Mouse (Mus musculus): ENCODE results near the gene Igf2bp2.

Igf2bp2 gene

DNA sequence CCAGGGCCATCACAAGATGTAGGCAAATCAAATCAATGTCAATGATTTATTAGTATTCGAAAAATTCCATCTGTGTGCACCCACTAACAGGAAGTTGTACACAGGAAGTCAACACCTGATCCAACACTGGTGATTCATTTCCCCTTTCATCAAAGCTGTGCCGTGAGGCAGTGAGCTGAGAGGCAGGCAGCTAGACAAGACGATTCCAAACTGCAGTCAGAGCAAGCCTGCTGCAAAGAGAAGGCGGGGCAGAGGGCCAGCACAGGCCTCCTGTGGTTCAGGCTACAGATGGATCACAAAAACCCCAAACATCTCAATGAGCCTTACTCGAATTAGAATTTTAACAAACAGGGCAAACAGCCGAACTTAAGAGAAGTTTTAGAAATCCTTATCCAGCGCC is 65.4 kb downstream of the Igf2bp2 start:
- no peak for DNase-seq

DNA sequence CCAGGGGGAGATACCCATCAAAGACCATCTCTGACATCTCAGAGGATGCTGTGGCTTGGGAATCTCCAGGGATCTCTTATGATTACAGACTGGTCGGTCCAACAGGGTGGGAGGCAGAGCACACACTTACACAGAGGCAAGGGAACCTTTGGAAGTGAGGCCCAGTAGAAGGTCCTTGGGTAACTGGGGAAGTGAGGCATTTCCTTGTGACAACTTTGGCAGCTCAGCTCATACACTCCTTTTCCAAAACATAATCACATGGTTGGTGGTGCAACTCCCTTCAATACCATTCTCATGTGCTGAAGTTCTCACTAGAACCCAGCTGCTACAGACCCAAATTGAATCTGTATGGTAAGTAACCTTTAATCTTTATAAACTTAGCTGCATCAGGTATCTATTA is 67.3 kb downstream of the Igf2bp2 start:
- DNase-seq = no peak

DNA sequence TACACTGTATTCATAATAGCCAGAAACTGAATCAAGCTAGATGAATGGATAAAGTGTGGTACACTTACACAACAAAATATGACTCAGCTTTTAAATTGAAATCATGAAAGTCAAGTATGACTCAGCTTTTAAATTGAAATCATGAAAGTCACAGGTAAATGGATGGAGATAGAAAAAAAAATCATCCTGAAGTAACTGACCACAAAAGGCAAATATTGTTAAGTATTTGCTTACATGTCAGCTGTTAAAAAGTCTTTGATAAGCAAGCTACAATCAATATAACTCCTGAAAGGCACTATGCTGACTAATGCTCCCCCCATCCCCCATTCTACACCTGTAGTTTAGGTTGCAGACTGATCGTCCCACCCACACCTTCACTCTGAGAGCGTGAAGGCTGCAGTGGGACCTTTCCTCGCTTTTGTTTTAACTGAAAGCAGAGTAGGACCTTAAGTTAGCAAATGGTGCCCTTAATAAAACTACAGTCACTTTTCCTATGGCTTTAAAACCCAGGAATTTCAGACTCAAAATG is 71.8 kb downstream of the Igf2bp2 start:
- no peak for DNase-seq

DNA sequence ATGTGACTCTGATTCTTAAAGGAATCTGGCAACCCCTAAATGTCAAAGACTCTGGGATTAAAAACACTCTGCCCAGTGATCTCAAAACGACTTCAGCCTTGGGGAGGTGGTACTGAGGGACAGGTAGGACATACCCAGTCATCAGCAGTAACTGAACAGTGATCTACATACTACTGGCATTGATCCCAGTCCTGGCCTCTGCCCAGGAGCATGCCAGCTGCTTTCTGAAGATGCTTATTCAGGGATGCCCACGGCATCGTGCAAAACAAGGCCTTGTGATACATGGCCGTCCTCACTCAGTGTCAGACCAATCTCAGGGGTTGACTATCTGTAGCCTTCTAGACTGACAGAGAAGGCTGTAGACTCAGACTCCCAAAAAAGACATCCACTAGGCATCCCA is 77.7 kb downstream of the Igf2bp2 start:
- no peak for DNase-seq

DNA sequence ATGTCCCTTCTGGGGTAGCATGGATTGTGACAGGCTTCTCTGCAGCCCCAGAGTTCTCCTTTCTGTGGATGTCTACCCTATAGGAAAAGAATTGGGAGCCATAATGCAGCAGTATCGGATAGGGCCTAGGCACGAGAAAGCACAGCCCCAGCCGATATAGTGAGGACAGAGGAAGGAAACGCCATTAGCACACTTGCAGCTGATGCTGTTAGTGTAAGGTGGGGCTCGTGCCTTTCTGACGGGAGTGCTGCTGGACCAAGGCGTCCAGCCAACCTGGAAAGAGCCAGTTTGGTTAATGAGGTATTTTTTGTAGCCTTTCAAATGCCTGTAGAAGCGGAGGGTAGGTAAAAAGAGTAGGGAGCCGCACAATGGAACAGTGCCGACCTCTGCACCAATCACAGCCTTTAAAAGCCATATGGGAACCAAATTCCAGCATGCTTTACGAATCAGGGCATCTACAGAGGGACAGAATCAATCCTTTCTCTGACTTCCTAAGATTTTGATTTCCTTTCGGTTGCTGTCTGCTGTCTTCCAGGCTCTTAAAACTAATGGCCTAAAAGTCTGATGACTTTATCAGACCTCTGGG is 82.9 kb downstream of the Igf2bp2 start:
- DNase-seq = no peak

DNA sequence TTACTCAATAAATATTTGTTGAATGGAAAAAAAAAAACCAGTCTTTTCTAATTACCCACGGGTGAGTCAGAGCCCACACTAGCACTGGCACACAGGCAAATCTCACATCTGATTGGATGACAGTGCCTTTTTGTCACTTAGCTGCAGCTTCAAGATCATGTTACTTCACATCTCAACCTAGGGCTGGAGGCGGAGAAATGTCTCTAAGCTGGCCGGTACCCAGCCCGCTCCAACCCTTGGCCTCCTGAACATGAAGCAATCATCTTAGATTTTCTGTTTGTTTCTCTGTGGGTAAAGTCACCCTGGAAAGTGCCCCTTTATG is 86.5 kb downstream of the Igf2bp2 start:
- DNase-seq = no peak

DNA sequence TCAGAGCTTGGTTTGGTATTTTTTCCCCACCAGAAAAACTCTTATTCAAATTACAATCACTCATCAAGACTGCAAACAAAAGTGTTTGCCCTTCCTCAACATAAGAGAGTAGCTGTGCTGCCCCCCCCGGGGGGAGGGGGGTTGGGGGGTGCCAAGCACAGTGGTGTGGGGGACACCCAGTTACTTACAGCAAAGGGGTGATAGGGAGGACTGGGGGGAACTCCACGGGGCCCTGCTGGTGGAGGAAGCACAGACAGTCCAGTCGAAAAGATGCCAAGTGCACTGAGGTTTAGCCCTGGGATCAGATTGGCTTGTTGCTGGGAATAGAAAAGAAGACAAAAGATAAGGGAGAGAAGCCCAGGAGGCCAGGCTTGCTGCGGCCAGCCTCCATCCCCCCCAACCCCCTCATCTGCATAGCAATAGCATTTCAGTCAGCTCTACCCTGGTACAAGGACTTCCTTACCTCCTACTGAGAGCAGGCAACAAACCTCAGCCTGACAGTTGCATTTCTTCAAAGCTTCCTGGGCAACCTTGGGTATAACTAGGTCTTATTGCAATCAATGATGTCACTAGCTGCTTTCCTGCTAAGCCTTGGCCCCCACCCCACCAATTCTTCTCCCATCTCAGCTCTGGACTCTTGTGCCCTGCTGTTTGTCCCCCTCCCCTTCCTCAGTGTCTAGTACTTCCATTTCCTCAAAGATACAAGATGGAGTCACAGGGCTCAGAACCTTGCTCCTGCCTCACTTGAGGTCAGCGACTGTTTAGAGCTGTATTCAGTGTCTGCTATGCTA is 87.1 kb downstream of the Igf2bp2 start:
- no peak for DNase-seq

DNA sequence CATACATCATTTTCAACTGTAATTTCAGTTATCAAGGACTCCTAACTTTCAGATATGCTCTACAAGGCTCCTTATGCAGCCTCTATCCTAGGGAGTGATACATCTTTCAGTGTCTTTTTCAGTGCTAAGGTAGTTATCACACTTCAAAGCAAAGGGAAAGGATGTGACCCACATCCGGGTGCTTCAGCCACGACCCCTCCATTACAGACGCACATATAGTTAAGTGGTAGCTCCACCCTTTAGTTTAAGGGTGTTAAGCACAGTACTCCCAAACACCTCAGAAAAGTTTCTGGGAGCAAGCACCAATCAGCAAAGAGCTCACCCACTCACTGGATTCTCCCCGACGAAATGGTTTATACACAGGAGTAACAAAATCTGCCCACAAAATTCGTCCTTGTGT is 88.0 kb downstream of the Igf2bp2 start:
- DNase-seq = no peak

DNA sequence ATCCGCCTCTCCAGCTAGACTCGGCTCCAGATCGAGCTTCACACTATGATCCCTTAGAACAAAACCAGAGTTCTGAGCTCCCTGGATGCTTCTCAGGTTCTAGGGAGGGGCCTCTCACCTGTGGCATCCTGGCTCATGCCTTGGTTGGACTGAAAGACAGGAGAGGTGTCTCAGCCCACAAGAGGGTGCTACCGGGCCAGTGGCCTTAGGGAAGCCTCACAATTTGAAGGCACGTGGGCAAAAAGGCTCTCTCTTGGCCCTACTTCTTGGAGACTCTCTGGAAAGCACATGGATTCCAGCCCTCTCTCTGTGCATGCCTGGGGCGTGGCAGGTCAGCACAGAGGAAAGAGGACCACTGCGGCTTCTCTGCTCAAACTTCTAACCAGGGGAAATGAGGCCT is 91.7 kb downstream of the Igf2bp2 start:
- no peak for DNase-seq

DNA sequence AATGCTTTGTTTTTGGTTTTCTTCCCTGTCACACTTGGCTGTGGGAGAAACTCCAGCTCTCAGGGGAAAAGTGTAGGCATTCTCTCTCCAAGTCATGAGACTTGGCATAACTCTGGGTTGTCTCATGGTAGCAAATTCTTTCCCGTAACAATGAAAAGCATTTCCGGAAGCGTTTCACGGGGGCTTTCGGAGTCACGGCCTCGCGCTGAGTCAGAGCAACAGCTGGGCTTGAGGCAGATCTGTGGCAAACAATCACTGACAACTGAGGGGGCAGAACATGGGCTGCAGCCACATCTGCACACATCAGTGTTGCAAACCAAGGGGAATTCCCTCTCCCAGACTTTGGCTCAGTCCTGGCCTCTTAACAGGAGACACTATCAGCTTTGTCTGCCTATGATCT is 95.7 kb downstream of the Igf2bp2 start:
- no peak for DNase-seq

DNA sequence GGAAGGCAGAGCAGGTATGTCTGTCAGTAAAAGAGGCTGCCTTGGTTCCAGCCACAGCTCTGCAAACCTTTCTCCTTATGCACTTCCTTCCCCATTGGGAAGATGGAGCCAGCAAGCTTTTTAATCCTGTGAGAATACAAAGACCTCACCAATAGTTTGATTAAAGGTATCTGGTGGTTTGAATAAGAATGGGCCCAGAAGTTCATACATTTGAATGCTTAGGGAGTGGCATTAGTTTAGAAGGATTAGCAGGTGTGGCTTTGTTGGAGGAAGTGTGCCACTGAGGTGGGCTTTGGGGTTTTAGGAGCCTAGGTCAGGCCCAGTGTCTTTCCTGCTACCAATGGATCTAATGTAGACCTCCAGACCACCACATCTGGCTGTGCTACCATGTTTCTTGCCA is 97.6 kb downstream of the Igf2bp2 start:
- no peak for DNase-seq

DNA sequence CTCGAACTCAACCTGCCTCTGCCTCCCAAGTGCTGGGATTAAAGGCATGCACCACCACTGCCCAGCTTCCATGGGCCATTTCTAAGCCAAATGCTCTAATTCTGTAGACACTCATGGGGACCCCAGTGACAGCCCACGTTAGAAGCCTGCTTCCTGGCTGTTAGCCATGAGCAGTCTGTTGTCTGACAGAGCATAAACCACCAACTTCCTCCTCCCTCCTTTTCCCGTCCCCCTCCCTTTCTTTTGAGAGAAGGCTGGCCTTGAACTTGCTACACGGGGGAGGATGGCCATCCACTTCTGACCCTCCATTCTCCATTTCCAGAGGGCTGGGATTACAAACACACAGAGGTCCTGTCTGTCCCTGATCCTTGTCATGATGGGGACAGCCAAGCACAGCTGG is 100.8 kb downstream of the Igf2bp2 start:
- DNase-seq = no peak

DNA sequence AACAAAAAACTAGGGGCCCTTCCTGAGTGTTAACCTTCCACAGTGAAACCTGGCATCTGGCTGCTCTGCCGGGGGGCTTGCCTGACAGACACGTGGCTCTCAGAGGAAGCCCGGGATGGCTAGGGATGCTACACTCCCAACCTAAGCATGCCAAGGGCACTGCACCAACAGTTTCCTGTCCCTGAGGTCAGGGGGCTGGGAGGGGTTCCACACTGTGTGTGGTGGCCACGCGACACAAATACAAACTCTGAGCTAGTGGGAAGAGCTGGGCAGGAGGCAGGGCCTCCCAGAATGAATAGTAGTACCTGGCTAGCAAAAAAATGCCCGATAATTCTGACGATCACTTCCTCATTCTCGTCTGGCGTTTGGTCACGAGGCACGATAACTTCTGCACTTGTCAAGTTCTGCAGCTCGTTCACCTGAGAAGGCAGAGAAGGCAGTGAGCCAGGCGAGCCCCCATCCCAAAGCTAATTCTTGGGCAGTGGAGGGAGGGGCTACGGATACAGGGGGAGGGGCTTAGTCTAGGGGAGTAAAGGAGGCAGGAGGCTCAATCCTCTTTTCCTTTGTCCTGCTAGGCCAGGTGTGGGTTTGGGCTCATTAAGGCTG is 101.4 kb downstream of the Igf2bp2 start:
- DNase-seq = no peak

DNA sequence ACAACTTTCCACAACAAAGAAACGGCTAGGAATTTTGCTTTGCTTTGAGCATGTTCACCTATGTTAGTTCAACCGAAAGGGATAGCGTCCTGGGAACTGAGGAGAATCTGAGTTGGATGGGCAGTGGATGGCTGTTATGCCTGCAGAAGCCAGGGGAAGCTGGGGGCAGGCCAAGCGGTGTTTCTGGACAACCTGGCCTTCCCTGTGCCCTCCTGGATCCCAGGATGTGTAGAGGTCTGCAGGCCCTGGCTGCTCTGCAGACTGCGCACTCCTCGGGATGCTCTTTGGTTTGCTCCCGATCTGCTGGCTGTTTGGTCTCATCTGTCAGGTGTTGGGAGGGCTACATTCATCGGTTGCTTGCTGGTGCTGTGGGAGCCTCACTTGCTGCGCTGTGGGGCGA is 102.7 kb downstream of the Igf2bp2 start:
- no peak for DNase-seq

DNA sequence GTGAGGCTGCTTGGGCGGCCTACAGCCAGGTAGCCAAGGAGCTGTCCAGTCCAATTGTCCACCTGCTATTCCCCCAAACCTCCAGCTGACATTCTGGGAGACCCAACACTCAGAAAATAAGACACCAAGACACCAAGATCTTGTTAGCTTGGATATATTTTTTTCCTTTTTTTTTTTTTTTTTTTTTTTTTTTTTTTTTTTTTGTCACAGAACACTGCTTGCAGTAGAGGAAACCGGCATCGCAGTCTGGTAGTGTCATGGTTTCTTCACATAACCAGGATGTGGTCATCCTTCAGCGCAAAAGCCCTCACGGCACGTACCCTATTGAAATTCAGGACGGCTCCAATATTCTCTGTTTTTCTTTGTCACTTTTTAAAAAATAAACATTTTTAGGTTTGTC is 104.2 kb downstream of the Igf2bp2 start:
- no peak for DNase-seq

DNA sequence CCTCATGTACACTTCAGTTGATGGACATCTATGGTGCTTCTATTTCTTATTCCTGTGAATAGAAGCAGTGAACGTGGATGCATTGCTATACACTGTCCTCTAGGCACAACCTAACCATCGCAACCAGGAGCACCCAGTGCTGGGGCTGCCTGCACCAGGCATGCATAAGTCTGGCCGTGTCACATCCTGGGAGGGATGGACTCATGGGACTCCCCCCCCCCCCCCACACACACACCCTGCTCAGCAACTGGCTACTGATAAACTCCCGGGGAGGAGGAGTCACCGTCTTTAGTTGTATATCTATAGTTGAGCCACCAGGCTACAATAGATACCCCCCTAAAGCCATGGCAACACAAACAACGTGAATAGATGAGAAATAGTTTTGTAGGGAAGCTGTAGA is 105.6 kb downstream of the Igf2bp2 start:
- no peak for DNase-seq

DNA sequence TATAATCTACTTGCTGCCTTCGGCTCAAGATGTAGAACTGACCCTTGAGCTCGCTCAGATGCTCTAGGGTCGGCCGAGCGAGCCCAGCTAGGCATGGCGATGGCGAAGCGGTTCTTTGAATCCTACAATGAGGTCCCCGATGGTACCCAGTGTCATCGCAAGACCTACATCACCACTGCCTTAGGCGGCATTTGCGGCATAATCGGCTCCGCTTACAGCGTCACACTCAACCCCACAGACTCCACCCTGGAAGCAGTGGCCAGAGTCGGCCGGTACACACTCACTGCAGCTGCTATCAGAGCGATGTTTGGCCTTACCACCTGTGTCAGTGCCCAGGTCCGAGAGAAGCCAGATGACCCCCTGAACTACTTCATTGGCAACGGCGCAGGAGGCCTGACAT is 109.7 kb downstream of the Igf2bp2 start:
- no peak for DNase-seq

DNA sequence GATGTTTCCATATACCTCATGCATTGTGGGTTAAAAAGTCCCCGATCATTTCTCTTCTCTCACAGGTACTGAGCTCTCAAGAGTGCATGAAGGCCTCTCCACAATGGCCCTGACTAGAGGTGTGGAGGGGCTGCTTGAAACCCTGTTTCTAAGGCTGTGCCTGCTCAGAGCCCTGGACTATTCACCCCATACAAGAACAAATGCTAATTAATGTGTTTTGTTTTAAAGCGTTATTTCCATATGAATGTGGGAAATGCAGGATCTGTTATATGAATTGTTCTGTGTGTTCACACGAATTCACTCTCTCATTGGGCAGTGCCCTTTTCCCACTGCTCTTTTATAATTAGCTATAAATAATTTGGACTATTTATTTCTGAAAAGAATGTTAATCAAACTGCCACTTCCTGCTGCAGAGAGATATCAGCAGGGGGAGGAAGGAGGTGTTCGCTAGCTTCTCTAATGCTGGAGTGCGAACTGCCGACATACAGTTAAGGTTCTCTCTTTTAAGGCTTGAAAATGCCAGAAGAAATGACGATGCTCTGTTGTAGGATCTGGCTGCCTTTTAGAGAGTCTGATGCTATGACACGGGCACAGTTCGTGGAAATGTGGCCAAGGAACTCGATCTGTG is 116.2 kb downstream of the Igf2bp2 start:
- DNase-seq = no peak

DNA sequence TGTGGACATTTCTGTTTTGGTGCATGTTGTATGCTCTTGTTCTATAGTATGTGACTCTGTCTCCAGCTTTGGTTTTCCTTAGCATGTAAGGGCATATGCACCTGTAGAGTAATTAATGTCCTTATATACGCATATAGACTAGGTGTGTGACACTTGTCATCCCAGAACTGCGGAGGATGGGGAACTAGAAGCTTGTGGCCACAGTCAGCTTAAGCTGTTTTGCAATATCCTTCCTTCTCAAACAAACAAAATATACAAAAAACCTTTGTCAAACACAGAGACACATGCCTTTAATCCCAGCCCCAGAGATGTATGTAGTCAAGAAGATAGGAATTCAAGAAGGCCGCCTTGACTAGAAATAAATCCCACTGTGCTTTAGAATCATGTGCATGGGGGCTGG is 117.2 kb downstream of the Igf2bp2 start:
- no peak for DNase-seq

DNA sequence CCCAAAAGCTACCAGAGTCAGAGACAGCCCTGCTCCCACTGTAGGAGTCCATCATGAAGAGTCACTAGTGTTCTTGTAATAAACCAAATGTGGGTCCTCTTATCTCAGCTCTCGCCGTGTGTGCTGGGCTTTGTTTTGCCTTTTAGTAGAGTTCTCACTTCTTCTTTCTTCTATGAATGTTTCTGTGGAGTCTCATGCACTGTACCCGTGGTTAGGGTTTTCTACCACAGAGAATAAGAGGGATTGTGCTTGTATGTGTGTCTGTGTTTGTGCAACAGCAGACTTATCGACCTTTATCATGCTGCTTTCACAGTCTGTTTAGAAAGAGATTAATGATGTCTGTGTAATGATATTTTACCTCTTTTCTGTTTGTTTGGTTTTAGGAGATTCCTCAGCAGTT is 119.3 kb downstream of the Igf2bp2 start:
- DNase-seq = no peak

DNA sequence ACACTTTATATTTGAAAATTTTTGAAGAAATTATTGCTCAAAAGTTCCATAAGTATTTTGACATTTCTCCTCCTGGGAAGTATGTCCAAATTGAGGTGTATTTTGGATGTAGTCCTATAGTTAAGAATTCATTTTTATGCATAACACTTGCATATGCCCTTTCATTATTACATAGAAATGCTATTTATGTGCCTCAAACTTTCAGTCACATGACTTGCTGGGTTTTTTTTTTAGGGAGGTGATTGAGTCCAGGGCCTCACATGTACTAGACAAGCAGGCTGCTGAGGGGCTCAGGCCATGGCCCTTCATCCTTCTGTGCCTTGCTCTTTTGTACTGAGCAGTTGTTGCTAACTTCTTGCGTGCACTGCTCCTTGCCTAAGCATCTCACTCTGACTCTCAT is 123.1 kb downstream of the Igf2bp2 start:
- DNase-seq = no peak

DNA sequence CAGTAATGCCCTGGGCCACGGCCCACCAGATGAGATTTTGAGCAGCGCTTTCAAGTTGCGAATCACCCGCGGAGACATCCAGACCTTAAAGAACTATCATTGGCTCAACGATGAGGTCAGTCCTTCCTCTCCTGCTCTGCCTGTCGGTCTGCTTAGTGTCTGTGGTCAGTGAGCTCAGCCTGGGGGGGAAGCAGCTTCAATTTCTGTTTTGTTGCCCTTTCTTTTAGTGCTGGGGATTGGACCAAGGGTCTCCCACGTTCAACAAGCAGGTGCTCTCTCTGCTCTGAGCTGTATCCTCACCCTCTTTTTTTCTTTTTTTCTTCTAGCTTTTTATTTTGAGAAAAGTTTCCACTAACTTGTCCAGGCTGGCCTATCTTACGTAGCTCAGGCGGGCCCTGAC is 124.5 kb downstream of the Igf2bp2 start:
- no peak for DNase-seq

DNA sequence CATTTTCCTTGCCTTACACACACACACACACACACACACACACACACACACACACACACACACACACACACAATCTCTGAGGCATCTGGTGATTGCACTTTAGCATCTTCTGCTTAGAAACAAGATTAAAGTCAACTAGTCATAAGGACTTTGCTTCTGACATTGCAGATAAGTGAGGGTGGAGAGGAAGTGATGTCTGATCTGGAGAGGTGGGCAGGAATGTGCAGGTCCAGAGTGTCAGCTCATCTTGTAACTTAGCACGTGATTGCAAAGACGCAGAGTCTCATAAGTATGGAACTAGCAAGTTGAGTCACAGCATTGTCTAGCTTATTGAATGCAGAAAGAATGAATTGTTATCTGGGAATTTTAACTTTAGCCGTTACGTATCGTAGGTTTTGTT is 135.6 kb downstream of the Igf2bp2 start:
- DNase-seq = no peak

DNA sequence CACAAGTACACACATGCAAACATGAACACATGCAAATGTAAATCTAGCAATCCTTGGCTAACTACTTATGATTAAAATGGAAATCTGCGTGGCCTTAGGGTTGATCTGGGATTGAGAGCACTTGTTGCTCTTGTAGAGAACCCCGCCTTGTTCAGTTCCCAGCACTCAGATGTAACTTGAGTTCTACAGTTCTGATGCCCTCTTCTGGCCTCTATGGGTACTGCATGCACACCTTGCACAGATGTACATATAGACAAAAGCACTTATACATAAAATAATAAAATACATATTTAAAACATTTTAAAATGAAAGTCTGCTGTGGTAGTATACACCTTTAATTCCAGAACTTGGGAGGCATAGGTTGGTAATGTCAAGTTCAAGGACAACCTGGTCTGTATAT is 141.0 kb downstream of the Igf2bp2 start:
- DNase-seq = no peak

Data from cerebellum, adult 9-10 months (tissue).